Mouse (Mus musculus): ENCODE measurements around the gene Muc3. TPM values are rescaled to one million over a fixed set of nuclear protein-coding genes. Genes with fewer than 3 reads are reported as not detected.
A peak's percentile ranks its signal among the peaks of the same experiment; 100 is the strongest.

Muc3 gene
- polyA plus RNA-seq, 1 experiment = not detected

- no peak for TF ChIP-seq CTCF (IDR thresholded peaks at IDR 0.05; ENCODE audit: extremely low read depth, insufficient read depth, low read length)
- TF ChIP-seq POLR2A (IDR thresholded peaks at IDR 0.05; ENCODE audit: extremely low read depth, insufficient read depth, low read length) = no peak
- Histone ChIP-seq H3K4me1 (ENCODE audit: control insufficient read depth, insufficient read depth, low read length) (no peaks in the 10 kb centered on the region), H3K27ac (ENCODE audit: insufficient read depth, low read length) (no peak overlapping the region), H3K4me3 (ENCODE audit: insufficient read depth, low read length) (no peak overlapping the region)
Observed at GRCm38 (mm10) chr5:137114891-137115561, 34.1 kb downstream of the Muc3 start.

- no peak overlapping the region for H3K27ac ChIP-seq (ENCODE audit: insufficient read depth, low read length)
- H3K4me1 ChIP-seq (ENCODE audit: control insufficient read depth, insufficient read depth, low read length) = peaks cover 1% of the 10 kb centered on the region; the same call in 1 of the 2 replicates
- H3K4me3 ChIP-seq (ENCODE audit: insufficient read depth, low read length) = no peak overlapping the region
- TF ChIP-seq CTCF (IDR thresholded peaks at IDR 0.05; ENCODE audit: extremely low read depth, insufficient read depth, low read length) = no peak
- TF ChIP-seq POLR2A (IDR thresholded peaks at IDR 0.05; ENCODE audit: extremely low read depth, insufficient read depth, low read length) = no peak
Observed at GRCm38 (mm10) chr5:137111542-137112408, 37.3 kb downstream of the Muc3 start.

- Histone ChIP-seq H3K4me3 (ENCODE audit: insufficient read depth, low read length) (no peak overlapping the region), H3K27ac (ENCODE audit: insufficient read depth, low read length) (no peak overlapping the region), H3K4me1 (ENCODE audit: control insufficient read depth, insufficient read depth, low read length) (peaks cover 1% of the 10 kb centered on the region; the same call in 1 of the 2 replicates)
- TF ChIP-seq POLR2A (IDR thresholded peaks at IDR 0.05; ENCODE audit: extremely low read depth, insufficient read depth, low read length) = no peak
- TF ChIP-seq CTCF (IDR thresholded peaks at IDR 0.05; ENCODE audit: extremely low read depth, insufficient read depth, low read length) = no peak
Observed at GRCm38 (mm10) chr5:137110863-137111262, 38.3 kb downstream of the Muc3 start.

- Histone ChIP-seq H3K4me1 (ENCODE audit: control insufficient read depth, insufficient read depth, low read length) (peaks cover 1% of the 10 kb centered on the region; the same call in 1 of the 2 replicates), H3K27ac (ENCODE audit: insufficient read depth, low read length) (no peak overlapping the region), H3K4me3 (ENCODE audit: insufficient read depth, low read length) (no peak overlapping the region)
- TF ChIP-seq CTCF (IDR thresholded peaks at IDR 0.05; ENCODE audit: extremely low read depth, insufficient read depth, low read length) (no peak), POLR2A (IDR thresholded peaks at IDR 0.05; ENCODE audit: extremely low read depth, insufficient read depth, low read length) (no peak)
Observed at GRCm38 (mm10) chr5:137109941-137110593, 39.1 kb downstream of the Muc3 start.

DNA sequence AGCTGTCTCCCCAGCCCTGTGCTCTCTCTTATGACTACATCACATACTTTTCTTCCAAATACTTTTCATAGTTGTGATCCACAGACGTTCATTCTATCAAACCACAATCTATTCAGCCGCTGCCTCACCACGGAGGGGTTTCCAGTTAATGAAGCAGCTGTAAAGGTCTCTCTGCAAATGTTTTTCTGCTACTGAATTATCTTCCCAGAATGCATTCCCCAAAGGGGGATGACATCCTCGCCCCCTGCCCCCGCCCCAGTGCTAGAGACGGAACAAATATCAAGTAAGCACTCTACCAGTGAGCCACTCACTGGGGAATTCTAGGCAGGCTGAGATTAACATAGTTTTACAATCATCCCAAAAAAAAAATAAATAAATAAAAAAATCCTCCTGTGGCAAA lies 41.0 kb downstream of the Muc3 start:
- Histone ChIP-seq H3K27ac (ENCODE audit: insufficient read depth, low read length) (no peak overlapping the region), H3K4me3 (ENCODE audit: insufficient read depth, low read length) (no peak overlapping the region), H3K4me1 (ENCODE audit: control insufficient read depth, insufficient read depth, low read length) (peaks cover 4% of the 10 kb centered on the region)
- no peak for TF ChIP-seq CTCF (IDR thresholded peaks at IDR 0.05; ENCODE audit: extremely low read depth, insufficient read depth, low read length)
- TF ChIP-seq POLR2A (IDR thresholded peaks at IDR 0.05; ENCODE audit: extremely low read depth, insufficient read depth, low read length) = no peak

GRCm38 (mm10) chr5:137107670-137108069 lies 41.5 kb downstream of the Muc3 start:
- H3K27ac ChIP-seq (ENCODE audit: insufficient read depth, low read length) = no peak overlapping the region
- H3K4me3 ChIP-seq (ENCODE audit: insufficient read depth, low read length) = no peak overlapping the region
- TF ChIP-seq POLR2A (IDR thresholded peaks at IDR 0.05; ENCODE audit: extremely low read depth, insufficient read depth, low read length) (no peak), CTCF (IDR thresholded peaks at IDR 0.05; ENCODE audit: extremely low read depth, insufficient read depth, low read length) (no peak)
- peaks cover 5% of the 10 kb centered on the region for H3K4me1 ChIP-seq (ENCODE audit: control insufficient read depth, insufficient read depth, low read length)

GRCm38 (mm10) chr5:137107024-137107423 lies 42.1 kb downstream of the Muc3 start:
- Histone ChIP-seq H3K4me3 (ENCODE audit: insufficient read depth, low read length) (no peak overlapping the region), H3K27ac (ENCODE audit: insufficient read depth, low read length) (no peak overlapping the region), H3K4me1 (ENCODE audit: control insufficient read depth, insufficient read depth, low read length) (peaks cover 9% of the 10 kb centered on the region)
- no peak for TF ChIP-seq POLR2A (IDR thresholded peaks at IDR 0.05; ENCODE audit: extremely low read depth, insufficient read depth, low read length)
- TF ChIP-seq CTCF (IDR thresholded peaks at IDR 0.05; ENCODE audit: extremely low read depth, insufficient read depth, low read length) = peak; percentile 82

GRCm38 (mm10) chr5:137106434-137106833 lies 42.7 kb downstream of the Muc3 start:
- H3K27ac ChIP-seq (ENCODE audit: insufficient read depth, low read length) = no peak overlapping the region
- H3K4me3 ChIP-seq (ENCODE audit: insufficient read depth, low read length) = no peak overlapping the region
- TF ChIP-seq POLR2A (IDR thresholded peaks at IDR 0.05; ENCODE audit: extremely low read depth, insufficient read depth, low read length) (no peak), CTCF (IDR thresholded peaks at IDR 0.05; ENCODE audit: extremely low read depth, insufficient read depth, low read length) (no peak)
- H3K4me1 ChIP-seq (ENCODE audit: control insufficient read depth, insufficient read depth, low read length) = peaks cover 9% of the 10 kb centered on the region

- TF ChIP-seq POLR2A (IDR thresholded peaks at IDR 0.05; ENCODE audit: extremely low read depth, insufficient read depth, low read length) = no peak
- TF ChIP-seq CTCF (IDR thresholded peaks at IDR 0.05; ENCODE audit: extremely low read depth, insufficient read depth, low read length) = no peak
- Histone ChIP-seq H3K4me3 (ENCODE audit: insufficient read depth, low read length) (no peak overlapping the region), H3K27ac (ENCODE audit: insufficient read depth, low read length) (no peak overlapping the region), H3K4me1 (ENCODE audit: control insufficient read depth, insufficient read depth, low read length) (peaks cover 9% of the 10 kb centered on the region)
Observed at GRCm38 (mm10) chr5:137103969-137104368, 45.2 kb downstream of the Muc3 start.
